Mouse (Mus musculus) retina, embryonic 14.5 days (tissue): ENCODE measurements around the gene Pla2g2d.
"Not testable (repeated sequence)": the region's sequence is repeated elsewhere in the genome, so short reads cannot be mapped to it uniquely, and the experiment has no call there.

Source experiments
- DNase-seq: peaks from one replicate; pipeline ENCODE4 v3.0.0-alpha.2; 2015; ENCODE audit warnings: low spot score

The Pla2g2d gene

DNA sequence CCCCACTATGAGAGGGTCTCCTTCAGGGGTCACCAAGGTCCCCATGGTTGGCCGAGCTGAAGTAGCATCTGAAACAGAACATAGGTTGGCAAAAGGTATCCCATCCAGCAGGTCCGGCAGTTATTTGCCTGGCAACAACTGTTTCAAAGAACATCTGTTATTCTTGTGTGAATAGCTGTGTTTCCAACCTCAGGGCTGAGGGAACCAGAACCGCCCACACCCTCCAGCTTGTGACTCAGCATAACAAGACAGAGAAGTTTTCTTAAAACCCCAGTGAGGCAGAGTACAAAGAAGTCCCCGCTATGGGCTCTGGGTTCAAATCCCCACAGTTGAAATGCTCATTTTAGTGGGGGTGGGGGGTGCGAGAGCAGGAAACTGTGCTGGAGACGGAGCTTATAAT is 6.6 kb downstream of the Pla2g2d start:
- DNase-seq: no peak

DNA sequence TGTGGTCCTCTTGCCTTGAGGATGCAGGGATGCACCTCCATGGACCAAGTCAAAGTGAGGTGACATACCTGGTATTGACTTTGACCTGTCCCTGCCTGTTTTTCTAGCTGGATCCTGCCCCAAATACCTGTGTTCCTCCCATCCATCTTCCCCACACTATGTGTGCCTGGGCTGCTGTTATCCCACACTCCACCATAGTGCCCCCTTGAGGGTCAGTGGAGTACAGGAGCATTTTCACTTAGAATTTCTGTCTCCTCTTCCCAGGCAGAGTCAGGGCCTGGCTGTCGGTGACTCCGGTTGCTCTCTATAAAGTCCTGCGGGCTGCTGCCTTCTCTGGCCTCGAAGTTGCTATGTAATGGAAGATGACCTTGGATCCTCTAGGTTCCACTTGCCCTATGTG is 10.2 kb downstream of the Pla2g2d start:
- no peak for DNase-seq

DNA sequence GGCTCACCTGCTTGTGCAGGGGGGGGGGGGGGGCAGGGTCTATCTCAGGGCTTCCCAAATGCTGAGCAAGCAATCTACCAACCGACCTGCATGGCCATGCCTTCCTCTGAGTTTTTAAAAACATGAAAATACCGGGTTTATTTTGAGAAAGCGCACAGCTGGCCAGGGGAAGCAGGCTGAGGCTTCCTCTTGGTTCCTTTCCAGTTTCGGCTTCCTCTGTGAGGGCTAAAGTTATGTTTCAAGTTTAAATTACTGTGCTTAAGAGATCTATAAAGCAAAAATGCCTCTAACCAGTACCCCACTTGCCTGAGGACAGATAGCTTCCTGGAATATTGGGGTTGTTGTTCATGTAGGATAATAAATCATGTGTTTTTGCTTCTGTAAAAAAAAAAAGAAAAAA is 10.6 kb downstream of the Pla2g2d start:
- no peak for DNase-seq

DNA sequence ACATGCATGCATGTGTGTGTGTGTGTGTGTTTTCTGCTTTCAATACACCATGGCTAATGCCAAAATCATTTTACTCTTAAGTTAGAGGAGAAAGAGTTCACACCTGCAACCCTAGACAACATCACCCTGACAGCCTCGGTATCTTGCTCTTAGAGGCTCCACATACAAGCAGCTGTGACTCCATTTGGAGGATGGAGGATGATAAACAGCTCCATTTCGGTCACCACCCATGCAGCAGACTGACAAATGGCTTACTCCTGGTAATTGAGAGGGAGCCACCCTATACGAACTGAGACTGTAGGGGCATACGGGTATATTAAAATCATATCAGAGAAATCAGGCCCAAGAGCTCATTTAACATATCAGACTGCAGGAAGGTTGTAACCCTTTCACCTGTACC is 12.8 kb downstream of the Pla2g2d start:
- no peak for DNase-seq

DNA sequence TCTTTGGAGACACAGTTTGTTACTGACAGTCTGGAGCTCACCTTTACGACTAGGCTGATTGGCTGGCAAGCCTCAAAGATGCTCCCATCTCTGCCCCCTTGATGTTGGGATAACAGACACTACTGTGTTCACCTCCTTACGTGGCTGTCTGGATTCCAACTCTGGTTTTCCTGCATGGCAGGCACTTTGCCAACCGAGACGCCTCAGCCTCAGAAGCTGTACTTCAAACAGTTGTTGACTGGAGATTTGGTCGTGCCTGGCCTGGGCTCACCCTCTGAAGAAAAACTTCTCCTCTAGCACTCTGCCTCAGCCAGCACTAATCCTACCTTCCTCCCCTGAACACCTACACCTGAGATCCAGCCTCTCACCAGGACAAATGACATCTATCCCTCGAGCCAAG is 15.9 kb downstream of the Pla2g2d start:
- DNase-seq: no peak

DNA sequence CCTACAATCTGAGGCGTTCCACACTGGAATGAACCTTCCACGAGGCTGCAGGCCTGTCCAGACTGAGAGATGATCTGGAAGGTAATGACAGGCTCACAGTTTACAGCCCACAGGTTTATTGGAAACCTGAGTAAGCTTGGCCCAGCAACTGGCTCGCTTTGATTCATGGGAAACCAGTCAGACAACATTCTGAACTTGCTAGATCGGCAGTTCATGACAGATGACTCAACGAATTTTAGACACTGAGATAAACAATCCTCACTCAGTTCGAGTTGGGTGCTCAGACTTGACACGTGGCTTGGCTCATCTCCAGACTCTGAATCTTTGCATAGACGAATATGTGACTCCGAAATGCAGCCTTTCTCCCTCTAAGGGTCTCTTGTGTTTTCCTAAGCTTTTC is 17.1 kb downstream of the Pla2g2d start:
- DNase-seq: no peak

DNA sequence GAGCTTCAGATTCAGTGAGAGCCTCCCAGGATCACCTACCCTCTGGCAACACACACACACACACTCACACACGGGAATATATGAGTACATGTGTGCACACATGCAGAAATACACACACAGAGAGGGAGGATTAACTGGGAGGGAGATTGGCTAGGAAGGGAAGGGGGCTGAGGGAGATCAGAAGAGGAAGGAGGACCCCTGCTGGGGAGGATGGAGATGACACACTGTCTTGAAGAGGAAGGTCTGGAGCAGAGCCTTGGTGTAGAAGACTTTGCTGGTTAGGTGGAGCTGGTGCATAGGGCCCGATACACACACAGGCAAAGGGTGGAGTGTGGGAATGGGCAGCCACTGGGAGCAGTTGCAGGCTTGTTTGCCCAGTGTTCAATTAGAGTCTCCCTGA is 17.7 kb downstream of the Pla2g2d start:
- peak; percentile 66 for DNase-seq

DNA sequence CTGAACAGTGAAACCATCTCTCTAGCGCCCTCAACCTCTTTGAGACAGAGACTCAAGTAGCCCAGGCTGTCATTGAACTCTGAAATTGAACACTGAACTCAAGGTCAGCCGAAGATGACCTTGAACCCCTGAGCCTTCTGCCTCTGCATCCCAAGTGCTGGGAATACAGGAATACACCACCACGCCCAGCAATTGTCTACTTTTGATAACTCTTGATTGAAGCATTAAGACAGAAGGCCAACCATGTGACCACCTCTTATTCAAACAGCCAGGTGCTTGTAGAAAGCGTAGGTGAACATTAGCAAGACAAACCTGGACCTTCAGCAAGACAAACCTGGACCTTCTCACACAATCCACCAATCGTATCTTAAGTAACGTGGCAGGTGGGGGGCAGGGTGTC is 18.8 kb downstream of the Pla2g2d start:
- DNase-seq: no peak

DNA sequence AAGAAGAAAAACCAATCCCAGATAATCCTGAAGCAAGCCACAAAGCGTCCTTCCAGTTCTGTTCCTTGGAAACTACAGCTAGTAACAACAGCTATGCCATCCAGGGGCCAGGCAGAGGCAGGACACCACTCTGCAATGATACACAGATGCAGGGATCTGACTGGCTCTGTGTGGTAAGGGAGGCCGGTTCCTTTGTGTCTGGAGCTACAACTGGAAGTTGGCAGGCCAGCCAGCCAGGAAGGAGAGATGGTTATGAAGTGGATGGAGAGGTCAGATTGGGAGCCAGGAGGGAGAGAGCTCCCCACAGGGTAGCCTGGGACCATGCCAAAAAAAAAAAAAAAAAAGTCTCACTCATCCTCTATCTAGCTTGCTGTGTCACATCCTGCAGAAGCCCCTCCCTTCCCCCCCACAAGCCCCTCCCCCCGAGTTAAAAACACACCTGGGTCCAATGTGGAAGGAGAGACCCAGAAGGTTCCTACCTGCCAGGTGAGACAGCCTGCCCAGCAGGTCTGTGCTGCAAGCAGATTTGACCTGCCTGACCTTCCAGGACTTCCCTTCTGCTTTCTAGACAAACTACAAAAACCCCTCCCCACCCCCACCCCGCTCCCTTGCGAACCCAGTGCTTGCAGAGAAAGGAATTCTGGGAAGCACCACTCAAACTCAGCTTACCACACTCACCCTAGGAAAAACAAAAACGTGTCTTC is 21.1 kb downstream of the Pla2g2d start:
- DNase-seq: no peak

DNA sequence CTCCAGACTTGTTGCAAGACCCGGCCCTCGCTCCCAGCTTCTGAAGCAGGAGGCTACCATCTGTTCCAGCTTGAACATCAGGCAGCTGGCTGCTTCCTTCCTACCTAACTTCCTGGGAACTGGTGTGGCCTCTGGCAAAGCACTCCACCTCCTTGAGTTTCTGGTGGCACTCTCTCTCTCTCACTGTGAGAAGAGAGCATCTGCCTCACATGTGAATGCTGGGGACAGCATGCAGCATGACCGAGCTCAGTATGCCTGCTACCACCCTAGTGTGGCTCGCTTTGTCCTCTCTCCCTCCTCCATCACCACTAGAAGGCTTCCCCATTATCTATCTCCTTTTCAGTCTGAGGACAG is 21.7 kb downstream of the Pla2g2d start:
- peak; percentile 30 for DNase-seq

DNA sequence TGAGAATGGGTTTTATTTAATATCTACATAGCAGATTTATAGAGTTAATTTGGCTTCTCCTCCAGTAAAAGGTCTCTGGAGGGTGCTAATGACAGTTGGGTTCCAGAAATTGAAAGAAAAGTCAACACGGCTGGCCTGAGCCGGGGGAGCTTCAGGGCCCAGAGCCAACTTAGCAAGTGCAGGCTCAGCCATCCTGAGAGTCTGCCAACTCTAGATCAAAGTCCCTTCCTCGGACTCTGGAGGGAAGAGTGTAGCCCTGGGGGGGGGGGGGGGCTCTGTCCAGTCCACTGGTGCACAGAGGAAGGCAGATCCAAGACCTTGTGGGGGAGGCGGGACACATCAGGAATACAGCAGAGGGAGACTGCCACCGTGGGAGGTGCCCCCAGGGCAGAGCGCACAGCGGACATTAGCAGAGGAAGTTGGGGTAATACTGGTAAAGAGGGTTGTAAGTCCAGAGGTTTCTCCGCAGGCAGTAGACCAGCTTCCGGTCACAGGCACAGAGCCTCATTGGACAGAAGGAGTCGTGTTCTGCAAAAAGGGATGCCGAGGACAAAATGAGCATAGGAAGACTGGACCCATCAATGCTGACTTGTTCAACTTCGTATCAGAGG is 24.7 kb downstream of the Pla2g2d start:
- DNase-seq: no peak

DNA sequence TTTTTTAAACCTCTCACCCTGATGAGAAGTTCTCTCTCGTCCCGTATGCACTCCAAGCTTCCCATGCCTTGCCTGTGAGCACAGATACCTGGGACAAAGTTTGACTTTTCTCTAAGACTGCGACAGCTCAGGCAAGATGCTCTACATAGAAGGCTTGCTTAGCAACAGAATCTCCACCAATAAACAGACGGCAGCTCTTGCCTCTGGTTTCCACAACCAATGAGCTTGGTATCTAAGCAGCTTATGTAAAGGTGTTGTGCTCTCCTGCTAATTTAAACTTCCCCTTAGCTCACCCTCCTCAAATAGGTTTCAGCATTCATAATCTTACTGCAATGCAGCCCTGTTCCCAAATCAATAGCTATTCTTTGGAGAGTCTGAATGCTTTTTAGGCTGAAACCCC is 26.1 kb downstream of the Pla2g2d start:
- no peak for DNase-seq

DNA sequence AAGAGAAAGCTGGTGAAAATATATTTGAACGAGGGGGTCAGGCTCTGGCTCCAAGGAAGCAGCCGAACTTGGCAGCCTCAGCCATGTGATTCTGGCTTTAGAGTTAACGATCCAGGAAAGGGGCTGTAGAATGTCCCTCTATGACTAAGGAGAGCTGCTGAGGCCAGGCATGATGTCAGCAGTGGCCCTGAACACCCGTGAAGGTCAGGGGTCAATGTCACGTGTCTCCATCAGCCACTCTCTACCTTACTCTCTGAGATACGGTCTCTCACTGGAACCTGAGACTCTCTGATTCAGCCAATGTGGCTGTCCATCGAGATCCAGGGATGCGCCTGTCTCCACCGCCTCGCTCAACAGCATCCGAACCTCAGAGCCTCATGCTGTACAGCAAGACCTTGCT is 27.4 kb downstream of the Pla2g2d start:
- DNase-seq: no peak

DNA sequence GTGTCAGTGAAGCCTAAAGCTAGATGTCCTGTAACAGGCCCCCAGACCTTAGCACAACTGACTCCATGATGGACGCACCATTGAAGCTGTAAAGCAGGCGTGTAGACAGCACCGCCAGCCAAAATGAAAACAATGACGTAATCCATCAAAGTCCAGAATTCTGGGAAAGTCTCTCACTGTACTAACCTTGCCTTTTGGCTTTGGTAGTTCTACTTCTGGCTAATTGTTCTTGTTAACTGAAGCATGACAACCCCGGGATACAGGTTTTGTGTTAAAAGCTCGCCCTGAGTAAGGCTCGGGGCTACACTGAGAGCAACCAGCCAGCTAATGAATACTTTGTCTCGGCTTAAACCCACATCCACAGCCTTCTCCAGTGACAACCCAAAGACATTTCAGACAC is 29.7 kb downstream of the Pla2g2d start:
- no peak for DNase-seq

DNA sequence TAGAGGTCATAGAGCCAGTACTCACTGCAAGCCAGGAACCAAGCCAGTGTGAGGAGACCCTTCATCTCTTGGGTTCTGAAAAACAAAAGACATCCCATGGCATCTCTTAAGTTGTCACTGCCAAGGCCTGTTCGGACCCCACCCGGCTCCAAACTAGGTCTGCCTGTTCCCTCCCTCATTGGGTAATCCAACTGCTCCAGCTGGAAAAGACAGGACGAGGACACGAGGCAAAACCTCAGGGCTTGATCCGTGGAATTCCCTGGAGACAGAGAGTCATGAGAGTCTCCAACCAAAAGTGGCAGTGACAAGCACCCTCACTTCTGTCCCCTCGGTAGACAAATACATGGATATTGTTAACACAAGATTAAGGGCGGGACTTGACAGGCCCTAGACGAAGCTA is 30.6 kb downstream of the Pla2g2d start:
- DNase-seq: no peak

DNA sequence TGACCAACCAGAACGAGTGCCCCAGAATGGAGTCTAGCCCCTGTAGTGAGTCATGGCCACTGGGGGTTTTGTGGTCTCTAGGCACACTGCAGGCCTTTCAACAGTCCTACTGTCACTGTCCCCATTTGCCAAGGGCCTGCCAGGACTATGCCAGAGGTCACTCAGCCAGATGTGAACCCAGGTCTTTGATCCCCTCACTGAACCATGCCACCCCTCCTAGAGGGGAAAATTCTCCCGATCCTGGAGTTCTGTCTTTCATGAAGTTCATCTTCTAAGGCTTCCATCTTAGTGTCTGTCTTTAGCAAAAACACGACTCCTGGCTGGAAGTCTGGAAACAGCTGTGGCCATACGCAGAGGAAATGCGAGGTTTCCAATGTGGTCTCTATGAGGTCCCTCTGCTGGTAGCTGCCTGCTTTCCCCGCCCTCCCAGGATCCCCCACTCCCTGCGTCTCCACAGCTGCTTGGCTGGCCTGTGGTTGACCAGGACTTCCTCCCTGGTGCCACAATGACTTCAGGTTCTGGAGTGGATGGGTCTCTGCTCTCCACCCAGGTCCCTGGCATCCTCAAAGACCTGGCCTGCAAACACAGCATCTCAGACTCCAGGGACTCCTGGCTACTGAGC is 31.5 kb downstream of the Pla2g2d start:
- DNase-seq: no peak

DNA sequence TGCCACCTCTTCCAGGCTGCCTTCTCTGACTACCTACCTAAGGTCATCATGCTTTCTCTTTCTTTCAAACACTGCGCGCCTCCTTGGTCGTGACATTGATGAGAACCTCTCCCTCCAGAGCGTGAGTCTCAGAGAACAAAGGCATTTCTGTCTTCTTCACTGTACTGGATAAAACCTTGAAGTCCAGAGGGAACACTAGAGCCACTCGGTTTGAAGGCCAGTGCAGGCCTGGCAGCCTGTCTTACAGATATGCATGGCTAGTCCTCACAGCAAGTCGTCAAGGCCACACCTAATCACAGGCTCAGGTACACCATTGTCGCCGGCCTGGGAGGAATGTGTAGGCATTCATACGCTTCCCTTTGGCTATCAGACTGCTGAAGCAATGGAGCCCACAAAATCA is 40.6 kb downstream of the Pla2g2d start:
- DNase-seq: no peak

DNA sequence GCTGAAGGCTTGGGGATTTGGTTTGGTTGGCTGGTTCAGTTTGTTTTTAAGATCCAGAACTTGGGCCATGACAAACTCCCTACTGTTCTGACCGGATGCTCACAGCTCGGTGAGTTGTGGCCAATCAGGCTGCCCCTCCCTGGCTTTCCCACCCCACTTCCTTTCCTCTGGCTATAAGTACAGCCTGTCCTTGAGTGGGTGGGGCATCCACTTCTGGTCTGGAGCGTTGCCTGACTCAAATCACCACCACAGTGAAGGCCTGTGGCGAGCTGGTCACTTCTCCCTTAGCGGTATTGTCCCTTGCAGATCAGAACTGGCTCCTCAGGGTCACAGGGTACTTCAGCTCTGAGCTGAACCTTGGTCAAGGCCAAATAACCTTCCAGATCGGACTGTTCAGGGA is 42.2 kb downstream of the Pla2g2d start:
- no peak for DNase-seq

DNA sequence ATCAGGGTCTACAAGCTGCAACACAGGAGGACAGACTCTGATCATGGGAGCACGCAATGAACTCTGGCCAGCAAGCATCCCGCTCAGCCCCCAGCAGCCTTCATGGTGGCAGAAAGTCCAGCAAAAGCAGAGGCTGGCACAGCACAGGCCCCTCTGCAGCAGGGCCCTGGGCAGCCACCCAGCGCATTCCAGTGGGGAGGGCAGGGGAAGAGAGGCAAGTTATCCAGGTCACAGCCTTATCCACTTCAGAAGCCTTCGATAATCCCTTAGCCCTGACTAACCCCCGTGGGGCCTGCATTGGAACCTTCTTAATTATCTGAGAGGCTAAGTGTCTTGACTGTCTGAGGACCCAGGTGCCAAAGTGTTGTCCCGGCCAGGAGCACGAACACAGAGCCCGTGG is 43.6 kb downstream of the Pla2g2d start:
- peak; percentile 69 for DNase-seq

DNA sequence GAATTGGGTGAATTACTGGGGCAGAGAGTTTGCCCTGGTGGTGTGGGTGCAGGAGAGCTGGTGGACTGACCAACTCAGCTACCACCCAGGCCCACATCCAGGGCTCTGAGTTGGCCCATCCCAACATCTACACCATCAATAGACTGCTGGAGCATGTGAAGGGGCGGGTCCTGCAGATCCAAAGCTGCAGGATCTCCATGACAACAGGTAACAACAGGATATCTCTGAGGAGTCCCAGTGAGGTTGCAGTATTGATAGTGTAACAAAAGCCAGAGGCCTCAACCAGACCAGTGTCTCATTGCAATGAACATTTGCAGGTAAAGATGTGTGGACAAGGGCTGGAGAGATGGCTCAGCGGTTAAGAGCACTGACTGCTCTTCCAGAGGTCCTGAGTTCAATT is 45.5 kb downstream of the Pla2g2d start:
- no peak for DNase-seq

DNA sequence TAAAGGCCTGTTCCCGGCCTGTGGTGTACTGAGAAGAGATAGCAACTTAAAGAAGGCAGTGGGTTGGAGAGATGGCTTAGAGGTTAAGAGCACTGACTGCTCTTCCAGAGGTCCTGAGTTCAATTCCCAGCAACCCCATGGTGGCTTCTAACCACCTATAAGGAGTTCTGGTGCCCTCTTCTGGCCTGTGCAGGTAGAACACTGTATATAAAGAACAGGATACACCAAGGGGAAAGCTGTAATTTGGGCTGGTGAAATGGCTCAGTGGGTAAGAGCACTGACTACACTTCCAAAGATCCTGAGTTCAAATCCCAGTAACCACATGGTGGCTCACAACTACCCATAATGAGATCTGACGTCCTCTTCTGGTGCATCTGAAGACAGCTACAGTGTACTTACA is 48.6 kb downstream of the Pla2g2d start:
- DNase-seq: not testable (repeated sequence)

DNA sequence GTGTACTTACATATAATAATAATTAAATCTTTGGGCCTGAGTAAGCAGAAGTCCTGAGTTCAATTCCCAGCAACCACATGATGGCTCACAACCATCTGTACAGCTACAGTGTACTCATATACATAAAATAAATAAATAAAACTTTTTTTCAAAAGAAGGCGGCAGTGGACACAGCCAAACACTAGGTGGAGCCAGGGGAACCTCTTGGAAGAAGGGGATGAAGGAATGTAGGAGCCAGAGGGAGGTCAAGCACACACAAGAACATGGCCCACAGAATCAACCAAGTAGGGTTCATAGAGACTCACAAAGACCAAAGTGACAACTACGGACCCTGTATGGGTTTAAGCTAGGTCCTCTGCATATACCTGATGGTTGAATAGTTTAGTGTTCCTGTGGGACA is 49.1 kb downstream of the Pla2g2d start:
- no peak for DNase-seq

DNA sequence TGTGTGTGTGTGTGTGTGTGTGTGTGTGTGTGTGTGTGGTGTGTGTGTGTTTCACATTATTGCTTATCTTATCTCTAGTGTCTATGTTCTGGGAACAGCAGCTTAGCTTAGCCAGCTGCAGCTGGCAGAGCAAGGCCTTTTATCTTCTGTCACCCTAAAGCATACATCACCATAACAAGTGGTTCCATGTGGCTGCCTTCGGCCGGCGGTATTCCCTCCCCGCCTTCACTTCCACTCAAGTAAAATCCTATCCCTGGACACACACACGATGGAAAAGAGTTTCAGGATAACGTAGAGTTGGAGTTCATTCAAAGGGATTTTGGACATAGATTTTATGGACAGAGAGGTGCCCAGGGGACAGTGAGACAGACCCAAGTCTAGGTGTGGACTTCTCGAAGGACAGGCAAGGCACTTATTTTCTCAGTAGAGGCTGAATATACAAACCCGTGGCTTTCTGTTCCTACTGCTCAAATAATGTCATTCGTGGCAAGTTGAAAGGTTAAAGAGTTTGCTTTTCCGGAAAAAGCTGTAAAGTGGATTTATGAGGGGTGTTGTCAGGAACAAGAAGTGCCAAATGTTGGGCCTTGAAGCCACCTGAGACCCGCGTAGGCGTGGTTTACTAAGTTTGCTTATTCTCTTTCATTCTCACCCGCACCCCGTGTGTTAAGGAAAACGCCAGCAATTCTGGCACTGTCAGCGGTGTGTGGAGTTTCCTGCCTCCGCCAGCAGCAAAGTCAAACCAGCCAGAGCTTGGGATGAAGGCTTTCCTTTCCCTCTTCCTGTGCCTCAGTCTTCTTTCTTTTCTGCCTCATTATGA is 50.4 kb downstream of the Pla2g2d start:
- no peak for DNase-seq
